ENCODE assay signal across 10 mouse cellular contexts in genomic region chr3:85341103-85341860, GRCm38 (mm10).
A peak's percentile ranks its signal among the peaks of the same experiment; 100 is the strongest.
DNase-seq lines count a peak whose midpoint lies in the region; ATAC-seq and TF ChIP-seq lines count a peak whose summit lies in the region.
"Had no signal": no experiment of that assay in that cellular context is flagged by ENCODE, and none has a peak within 500 bp of the region (broad histone marks: within the 10 kb centered on the region; RNA-seq: fewer than 3 reads in every experiment).

No protein-coding gene starts in this region.

- TF ChIP-seq EP300 in lung, postnatal 0 days (IDR thresholded peaks at IDR 0.05): no peak

- 90% methylated on average over 12 of the region's 12 CpGs for WGBS in midbrain, postnatal 0 days
- 90% methylated on average over 12 of the region's 12 CpGs for WGBS in midbrain, embryonic 10.5 days
- WGBS in heart, embryonic 16.5 days: 69% methylated on average over 12 of the region's 12 CpGs
- WGBS in neural tube, embryonic 14.5 days: 52% methylated on average over 12 of the region's 12 CpGs
- WGBS in forebrain, embryonic 11.5 days: 89% methylated on average over 12 of the region's 12 CpGs
- WGBS in lung, postnatal 0 days: 54% methylated on average over 12 of the region's 12 CpGs

- TF ChIP-seq CTCF in midbrain, postnatal 0 days (IDR thresholded peaks at IDR 0.05): no peak
- TF ChIP-seq CTCF in lung, postnatal 0 days (IDR thresholded peaks at IDR 0.05): no peak

- H3K27ac ChIP-seq in midbrain, postnatal 0 days (ENCODE audit: low read depth, low read length): no peak overlapping the region
- H3K27ac ChIP-seq in midbrain, embryonic 10.5 days (replicated peaks): no peak overlapping the region
- peak overlapping the region; percentile 55 for H3K27ac ChIP-seq in heart, embryonic 16.5 days (ENCODE audit: low read length)
- H3K27ac ChIP-seq in neural tube, embryonic 14.5 days (ENCODE audit: low read depth, low read length): no peak overlapping the region
- no peak overlapping the region for H3K27ac ChIP-seq in forebrain, embryonic 11.5 days (ENCODE audit: low read depth, low read length)
- H3K27ac ChIP-seq in lung, postnatal 0 days (ENCODE audit: low read length): no peak overlapping the region

- no peaks in the 10 kb centered on the region for H3K9me3 ChIP-seq in midbrain, postnatal 0 days (ENCODE audit: low read length)
- H3K9me3 ChIP-seq in midbrain, embryonic 10.5 days (replicated peaks): no peaks in the 10 kb centered on the region
- no peaks in the 10 kb centered on the region for H3K9me3 ChIP-seq in heart, embryonic 16.5 days (replicated peaks; ENCODE audit: control insufficient read depth, low read length)
- no peaks in the 10 kb centered on the region for H3K9me3 ChIP-seq in neural tube, embryonic 14.5 days (ENCODE audit: control insufficient read depth, low read length)
- H3K9me3 ChIP-seq in forebrain, embryonic 11.5 days (ENCODE audit: control insufficient read depth, low read length): no peaks in the 10 kb centered on the region
- no peaks in the 10 kb centered on the region for H3K9me3 ChIP-seq in lung, postnatal 0 days (ENCODE audit: low read length)

- no peaks in the 10 kb centered on the region for H3K27me3 ChIP-seq in midbrain, postnatal 0 days (ENCODE audit: insufficient read depth, low read length)
- H3K27me3 ChIP-seq in midbrain, embryonic 10.5 days (ENCODE audit: low read depth, poor library complexity, severe bottlenecking): no peaks in the 10 kb centered on the region
- H3K27me3 ChIP-seq in heart, embryonic 16.5 days (ENCODE audit: control insufficient read depth, insufficient read depth, low read length): no peaks in the 10 kb centered on the region
- no peaks in the 10 kb centered on the region for H3K27me3 ChIP-seq in neural tube, embryonic 14.5 days (ENCODE audit: control insufficient read depth, insufficient read depth, low read length)
- no peaks in the 10 kb centered on the region for H3K27me3 ChIP-seq in forebrain, embryonic 11.5 days (ENCODE audit: control insufficient read depth, insufficient read depth, low read length)
- H3K27me3 ChIP-seq in lung, postnatal 0 days (replicated peaks; ENCODE audit: insufficient read depth, low read length): no peaks in the 10 kb centered on the region

- peaks cover 10% of the 10 kb centered on the region for H3K4me1 ChIP-seq in midbrain, postnatal 0 days (ENCODE audit: insufficient read depth, low read length)
- H3K4me1 ChIP-seq in midbrain, embryonic 10.5 days: peaks cover 18% of the 10 kb centered on the region
- peaks cover 16% of the 10 kb centered on the region for H3K4me1 ChIP-seq in heart, embryonic 16.5 days (ENCODE audit: control insufficient read depth, insufficient read depth, low read length)
- H3K4me1 ChIP-seq in neural tube, embryonic 14.5 days (ENCODE audit: control insufficient read depth, insufficient read depth, low read length): no peaks in the 10 kb centered on the region
- H3K4me1 ChIP-seq in forebrain, embryonic 11.5 days (replicated peaks; ENCODE audit: control insufficient read depth, insufficient read depth, low read length): peaks cover 14% of the 10 kb centered on the region
- no peaks in the 10 kb centered on the region for H3K4me1 ChIP-seq in lung, postnatal 0 days (ENCODE audit: insufficient read depth, low read depth, low read length)

- no peak overlapping the region for H3K4me2 ChIP-seq in midbrain, postnatal 0 days (ENCODE audit: low read depth, low read length, poor library complexity, severe bottlenecking)
- no peak overlapping the region for H3K4me2 ChIP-seq in heart, embryonic 16.5 days (ENCODE audit: low read depth, low read length)
- no peak overlapping the region for H3K4me2 ChIP-seq in neural tube, embryonic 14.5 days (ENCODE audit: low read depth, low read length)
- no peak overlapping the region for H3K4me2 ChIP-seq in forebrain, embryonic 11.5 days (ENCODE audit: low read depth, low read length, severe bottlenecking)
- no peak overlapping the region for H3K4me2 ChIP-seq in lung, postnatal 0 days (replicated peaks; ENCODE audit: low read depth, low read length)

- no peak for ATAC-seq in midbrain, postnatal 0 days (ENCODE audit: low FRiP score)
- peak; percentile 61 for ATAC-seq in heart, embryonic 16.5 days (replicated peaks; ENCODE audit: extremely low read depth, insufficient read depth, low FRiP score)
- peak; percentile 59; the same call in 1 of the 2 replicates for ATAC-seq in neural tube, embryonic 14.5 days (ENCODE audit: low read depth)
- no peak for ATAC-seq in forebrain, embryonic 11.5 days (replicated peaks; ENCODE audit: low FRiP score)
- ATAC-seq in lung, postnatal 0 days: no peak

- H3K36me3 ChIP-seq in midbrain, postnatal 0 days (ENCODE audit: insufficient read depth, low read length): no peaks in the 10 kb centered on the region
- no peaks in the 10 kb centered on the region for H3K36me3 ChIP-seq in midbrain, embryonic 10.5 days
- no peaks in the 10 kb centered on the region for H3K36me3 ChIP-seq in heart, embryonic 16.5 days (ENCODE audit: control insufficient read depth, insufficient read depth)
- H3K36me3 ChIP-seq in neural tube, embryonic 14.5 days (ENCODE audit: control insufficient read depth, insufficient read depth, low read length): no peaks in the 10 kb centered on the region
- H3K36me3 ChIP-seq in forebrain, embryonic 11.5 days (ENCODE audit: control insufficient read depth, insufficient read depth, low read length): no peaks in the 10 kb centered on the region
- H3K36me3 ChIP-seq in lung, postnatal 0 days (ENCODE audit: insufficient read depth, low read length): no peaks in the 10 kb centered on the region

- no peak overlapping the region for H3K4me3 ChIP-seq in midbrain, postnatal 0 days (ENCODE audit: low read depth, low read length)
- H3K4me3 ChIP-seq in midbrain, embryonic 10.5 days: no peak overlapping the region
- no peak overlapping the region for H3K4me3 ChIP-seq in heart, embryonic 16.5 days (ENCODE audit: low read length)
- no peak overlapping the region for H3K4me3 ChIP-seq in neural tube, embryonic 14.5 days (ENCODE audit: low read depth, low read length)
- H3K4me3 ChIP-seq in forebrain, embryonic 11.5 days (ENCODE audit: low read depth, low read length): no peak overlapping the region
- no peak overlapping the region for H3K4me3 ChIP-seq in lung, postnatal 0 days (ENCODE audit: low read depth, low read length)
- H3K4me3 ChIP-seq: erythroblast, embryonic 14.5 days had no signal

- peak; percentile 89 for DNase-seq in heart, adult 11 months
- no peak for DNase-seq in heart, adult 9 months (ENCODE audit: low spot score in 2 of 2)
- DNase-seq in midbrain, postnatal 0 days (ENCODE audit: low spot score): peak; percentile 21
- DNase-seq in midbrain, embryonic 10.5 days (ENCODE audit: low spot score): no peak
- no peak for DNase-seq in forebrain, embryonic 11.5 days (ENCODE audit: low spot score)
- DNase-seq in lung, postnatal 0 days (ENCODE audit: low spot score): no peak
- DNase-seq: kidney, postnatal 14 days had no signal

- no peak overlapping the region for H3K9ac ChIP-seq in midbrain, postnatal 0 days (replicated peaks; ENCODE audit: low read length, poor library complexity, severe bottlenecking)
- H3K9ac ChIP-seq in heart, embryonic 16.5 days (ENCODE audit: low read length): no peak overlapping the region
- no peak overlapping the region for H3K9ac ChIP-seq in neural tube, embryonic 14.5 days (replicated peaks; ENCODE audit: low read depth, low read length)
- H3K9ac ChIP-seq in forebrain, embryonic 11.5 days (ENCODE audit: low read length): no peak overlapping the region
- H3K9ac ChIP-seq in lung, postnatal 0 days (replicated peaks; ENCODE audit: low read depth): no peak overlapping the region

Comparison
In these comparisons a context has a peak if more than half of its experiments do, and no peak if none do; other contexts are left out.
1. DNase-seq: peak in heart, adult 11 months (single experiment) and midbrain, postnatal 0 days (single experiment); none in heart, adult 9 months (0 of 2), midbrain, embryonic 10.5 days (single experiment), forebrain, embryonic 11.5 days (single experiment) and lung, postnatal 0 days (single experiment).
2. ATAC-seq: peak in heart, embryonic 16.5 days (single experiment) and neural tube, embryonic 14.5 days (single experiment); none in midbrain, postnatal 0 days (single experiment), forebrain, embryonic 11.5 days (single experiment) and lung, postnatal 0 days (single experiment).